Mouse (Mus musculus): ENCODE results near the gene Auts2.

GRCm38 (mm10) chr5:132229023-132229422, 314.1 kb downstream of the Auts2 start:
- TF ChIP-seq CTCF (IDR thresholded peaks at IDR 0.05) (no peak), EP300 (IDR thresholded peaks at IDR 0.05) (no peak)

All from lung, postnatal 0 days (tissue).